In the genomic region with DNA sequence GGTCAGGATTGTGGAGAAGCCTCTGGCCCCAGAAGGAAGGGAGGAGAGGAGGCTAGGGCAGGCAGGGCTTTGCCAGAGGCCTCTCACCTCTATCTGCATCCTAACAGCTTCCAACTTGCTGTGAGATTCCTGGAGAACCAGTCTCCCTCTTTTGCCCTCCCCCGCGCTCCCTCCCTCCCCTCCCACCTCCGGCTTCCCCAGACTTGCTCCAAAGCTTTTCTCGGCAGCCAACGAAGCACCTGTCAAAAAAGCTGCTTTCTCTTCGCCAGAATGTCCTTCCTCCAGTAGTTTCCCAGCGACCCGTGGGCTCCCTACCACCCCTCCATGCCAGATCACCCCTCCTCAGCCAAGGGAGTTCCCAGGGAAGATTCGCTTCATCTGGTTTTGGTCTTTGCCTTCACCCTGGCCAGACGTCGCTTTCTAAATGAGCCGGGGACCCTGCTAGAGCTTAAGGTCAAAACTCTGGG, we compare ENCODE assay signal across 8 mouse cellular contexts. TPM values are rescaled to one million over a fixed set of nuclear protein-coding genes. Genes with fewer than 3 reads are reported as not detected.
DNase-seq lines count a peak whose midpoint lies in the region; ATAC-seq and TF ChIP-seq lines count a peak whose summit lies in the region.

No protein-coding gene starts in this region.

- no peak for TF ChIP-seq POLR2A in cerebellum, adult 2 months (IDR thresholded peaks at IDR 0.05; ENCODE audit: borderline replicate concordance, insufficient read depth, low read length)

- peaks cover 4% of the 10 kb centered on the region; the same call in 1 of the 2 replicates for H3K4me1 ChIP-seq in cerebellum, adult 2 months (ENCODE audit: control insufficient read depth, insufficient read depth, low read length)
- H3K4me1 ChIP-seq in hindbrain, embryonic 15.5 days (replicated peaks): peaks cover 25% of the 10 kb centered on the region
- peaks cover 7% of the 10 kb centered on the region; the same call in 1 of the 2 replicates for H3K4me1 ChIP-seq in liver, embryonic 13.5 days (replicated peaks)

- no peaks in the 10 kb centered on the region for H3K27me3 ChIP-seq in cerebellum, adult 2 months (ENCODE audit: control insufficient read depth, insufficient read depth, low read length)
- no peaks in the 10 kb centered on the region; the same call in 1 of the 2 replicates for H3K27me3 ChIP-seq in hindbrain, embryonic 15.5 days
- peaks cover 60% of the 10 kb centered on the region for H3K27me3 ChIP-seq in liver, embryonic 13.5 days

- TF ChIP-seq CTCF in cerebellum, adult 2 months (IDR thresholded peaks at IDR 0.05; ENCODE audit: borderline replicate concordance, insufficient read depth, low read depth, low read length): no peak

- peak overlapping the region; percentile 60 for H3K4me2 ChIP-seq in hindbrain, embryonic 15.5 days
- peak overlapping the region; percentile 55 for H3K4me2 ChIP-seq in liver, embryonic 13.5 days

- peak overlapping the region; percentile 36 for H3K4me3 ChIP-seq in cerebellum, adult 2 months (replicated peaks; ENCODE audit: insufficient read depth, low read depth, low read length)
- H3K4me3 ChIP-seq in hindbrain, embryonic 15.5 days: peak overlapping the region; percentile 68
- H3K4me3 ChIP-seq in liver, embryonic 13.5 days (replicated peaks): peak overlapping the region; percentile 59

- 5% methylated on average over 12 of the region's 12 CpGs for WGBS in cerebellum, adult 2 months
- WGBS in hindbrain, embryonic 15.5 days: 2% methylated on average over 12 of the region's 12 CpGs
- 3% methylated on average over 12 of the region's 12 CpGs for WGBS in liver, embryonic 13.5 days (ENCODE audit: insufficient replicate concordance)

- ATAC-seq in hindbrain, embryonic 15.5 days (ENCODE audit: low FRiP score, low read depth): no peak
- no peak; the same call in 1 of the 2 replicates for ATAC-seq in liver, embryonic 13.5 days (ENCODE audit: low read depth)
- ATAC-seq in activated CD4-positive, CD25-positive, alpha-beta regulatory T cell, adult 4 months: no peak
- ATAC-seq in inflammation-experienced regulatory T-cells, adult 6 months: no peak

- DNase-seq in cerebellum, adult 2 months: peak in 1 of 2 experiments; percentile 9
- DNase-seq in cerebellum, adult 11-12 months: no peak
- peak; percentile 44 for DNase-seq in MN1 (ENCODE audit: low spot score)
- DNase-seq in liver, embryonic 13.5 days: no peak
- DNase-seq in layer of hippocampus, postnatal 14 days (ENCODE audit: low spot score in 2 of 2): no peak

- no peaks in the 10 kb centered on the region for H3K36me3 ChIP-seq in hindbrain, embryonic 15.5 days
- H3K36me3 ChIP-seq in liver, embryonic 13.5 days: no peaks in the 10 kb centered on the region

- no peak overlapping the region for H3K27ac ChIP-seq in cerebellum, adult 2 months (ENCODE audit: insufficient read depth, low read length)
- H3K27ac ChIP-seq in hindbrain, embryonic 15.5 days (replicated peaks): peak overlapping the region; percentile 60; the same call in 1 of the 2 replicates
- no peak overlapping the region for H3K27ac ChIP-seq in liver, embryonic 13.5 days

- peak overlapping the region; percentile 71 for H3K9ac ChIP-seq in hindbrain, embryonic 15.5 days
- H3K9ac ChIP-seq in liver, embryonic 13.5 days: peak overlapping the region; percentile 60; the same call in 1 of the 2 replicates

- H3K9me3 ChIP-seq in hindbrain, embryonic 15.5 days: no peaks in the 10 kb centered on the region
- H3K9me3 ChIP-seq in liver, embryonic 13.5 days (replicated peaks): no peaks in the 10 kb centered on the region

RNA-seq across cellular contexts. Expression of a gene that starts 1.0 kb away (rescaled TPM):
- 26.3 and 28.5 TPM in 2 replicates for polyA plus RNA-seq in cerebellum, adult 2 months (2012; rRNA removed)
- 13.5 and 13.8 TPM in 2 replicates for polyA plus RNA-seq in hindbrain, embryonic 15.5 days (2015; fragmentation: Nextera tagmentation; extraction: Ambion mirVana)
- polyA plus RNA-seq in liver, embryonic 13.5 days (2015; fragmentation: Nextera tagmentation; extraction: Ambion mirVana): 0.86 and 0.95 TPM in 2 replicates
- polyA plus RNA-seq in activated CD4-positive, CD25-positive, alpha-beta regulatory T cell, adult 4 months (2017; shearing (Covaris generic)): not detected
- 100 to 1,000 TPM; 101 to 113 TPM for total RNA-seq in layer of hippocampus, postnatal 14 days (2021)
- under 1 TPM in 2 of 3 experiments, not detected in 1; 0.12 to 0.17 TPM for polyA plus RNA-seq in inflammation-experienced regulatory T-cells, adult 6 months (2017; shearing (Covaris generic))
